Mouse (Mus musculus): ENCODE data around the gene Exoc5. TPM values are rescaled to one million over a fixed set of nuclear protein-coding genes. Genes with fewer than 3 reads are reported as not detected.
A peak's percentile ranks its signal among the peaks of the same experiment; 100 is the strongest.
"Not testable (repeated sequence)": the region's sequence is repeated elsewhere in the genome, so short reads cannot be mapped to it uniquely, and the experiment has no call there.

The Exoc5 gene
- 40.9 and 43.2 TPM in 2 replicates for polyA plus RNA-seq (2015; fragmentation: Nextera tagmentation; extraction: Ambion mirVana)

DNA sequence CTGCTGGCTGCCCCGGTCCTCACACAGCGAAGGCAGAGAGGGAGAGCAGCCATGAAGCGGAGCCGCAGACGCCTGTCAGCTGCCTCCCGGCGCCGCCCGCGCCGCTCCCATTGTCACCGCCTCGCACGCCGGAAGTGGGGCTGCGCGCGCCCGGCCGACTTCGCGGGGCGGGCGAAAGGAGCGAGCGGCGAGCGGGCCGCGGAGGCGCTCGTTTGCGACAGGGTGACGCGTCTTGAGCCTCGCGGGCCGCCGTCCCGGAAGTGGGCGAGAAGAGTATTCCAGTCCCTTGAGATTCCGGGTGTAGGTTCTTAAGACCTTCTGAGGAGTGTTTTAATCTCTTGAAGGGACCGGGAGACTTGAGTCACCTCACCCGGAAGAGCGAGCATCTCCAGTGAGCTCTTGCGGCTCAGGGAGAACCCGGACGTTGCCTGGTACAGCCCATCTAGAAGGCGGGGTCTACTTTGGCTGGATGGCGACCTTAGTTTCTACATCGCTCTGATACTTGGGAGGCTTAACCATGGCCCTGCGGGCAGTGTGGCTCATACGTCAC, at the start of gene Exoc5:
Gene Exoc5 (minus strand): TSS at position 380 of the 550 bp plus-strand sequence.
- Histone ChIP-seq H3K9me3 (replicated peaks) (no peaks in the 10 kb centered on the region), H3K4me1 (peaks cover 17% of the 10 kb centered on the region), H3K9ac (peak within 1 kb of the TSS; percentile 91), H3K4me2 (replicated peaks) (peak within 1 kb of the TSS; percentile 66), H3K27ac (replicated peaks) (peak within 1 kb of the TSS; percentile 98), H3K36me3 (no peaks in the 10 kb centered on the region), H3K4me3 (replicated peaks) (peak within 1 kb of the TSS; percentile 89), H3K27me3 (no peaks in the 10 kb centered on the region)
- ATAC-seq (ENCODE audit: insufficient number of reproducible peaks, low FRiP score, low TSS enrichment, low read depth) = peak; percentile 94
- WGBS = under 1% methylated on average over 52 of the region's 53 CpGs

DNA sequence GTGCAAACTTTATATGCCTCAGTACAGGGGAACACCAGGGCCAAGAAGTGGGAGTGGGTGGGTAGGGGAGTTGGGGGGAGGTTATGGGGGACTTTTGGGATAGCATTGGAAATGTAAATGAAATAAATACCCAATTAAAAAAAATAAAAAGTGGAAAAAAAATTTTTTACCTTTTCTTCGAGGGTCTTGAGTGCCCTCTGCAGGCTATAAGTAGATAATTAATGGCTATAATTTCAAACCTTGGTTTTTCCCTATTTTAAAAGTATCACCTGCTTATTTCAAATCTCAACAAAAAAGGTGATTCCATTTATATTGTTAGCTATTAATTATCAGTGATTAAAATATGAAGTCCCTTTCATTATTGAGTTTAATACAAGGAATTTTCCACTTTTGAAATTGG, 25.3 kb upstream of the Exoc5 start:
- not testable (repeated sequence) for H3K9ac ChIP-seq; H3K27me3 ChIP-seq; H3K4me2 ChIP-seq (replicated peaks); H3K27ac ChIP-seq (replicated peaks); H3K4me1 ChIP-seq; H3K4me3 ChIP-seq (replicated peaks); ATAC-seq (ENCODE audit: insufficient number of reproducible peaks, low FRiP score, low TSS enrichment, low read depth); H3K9me3 ChIP-seq (replicated peaks); H3K36me3 ChIP-seq
- WGBS = 35% methylated on average over 1 of the region's 1 CpGs

GRCm38 (mm10) chr14:49091277-49091676, 24.8 kb upstream of the Exoc5 start:
- H3K4me1 ChIP-seq = no peaks in the 10 kb centered on the region
- no peak for ATAC-seq (ENCODE audit: insufficient number of reproducible peaks, low FRiP score, low TSS enrichment, low read depth)
- H3K9me3 ChIP-seq (replicated peaks) = no peaks in the 10 kb centered on the region
- H3K36me3 ChIP-seq = 0 out of 2 replicates have a peak, but pooled peaks cover 3% of the 10 kb centered on the region
- WGBS = 86% methylated on average over 4 of the region's 4 CpGs
- no peak overlapping the region for H3K4me3 ChIP-seq (replicated peaks)
- H3K27me3 ChIP-seq = no peaks in the 10 kb centered on the region
- no peak overlapping the region for H3K4me2 ChIP-seq (replicated peaks)
- no peak overlapping the region for H3K9ac ChIP-seq
- H3K27ac ChIP-seq (replicated peaks) = no peak overlapping the region

DNA sequence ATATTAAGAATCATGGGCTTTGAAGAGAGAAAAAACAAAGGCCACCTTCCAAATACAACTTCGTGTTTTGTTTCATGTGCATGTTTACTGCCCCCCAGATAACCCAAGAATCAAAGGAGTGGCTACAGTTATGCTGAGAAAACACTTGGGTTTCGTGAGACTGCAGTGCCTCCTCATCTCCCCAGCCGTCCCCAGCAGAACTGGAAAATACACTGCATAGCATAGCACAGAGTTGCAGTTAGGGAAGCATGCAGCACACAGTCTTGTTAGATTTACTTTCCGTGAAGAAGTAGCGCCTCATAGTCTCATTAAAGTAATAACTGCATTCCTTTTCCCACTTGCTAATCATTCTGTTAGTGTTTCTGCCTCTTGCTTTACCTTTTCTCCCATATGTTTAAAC, 23.6 kb upstream of the Exoc5 start:
- H3K36me3 ChIP-seq = 0 out of 2 replicates have a peak, but pooled peaks cover 3% of the 10 kb centered on the region
- H3K4me3 ChIP-seq (replicated peaks) = no peak overlapping the region
- no peaks in the 10 kb centered on the region for H3K27me3 ChIP-seq
- no peaks in the 10 kb centered on the region for H3K9me3 ChIP-seq (replicated peaks)
- no peaks in the 10 kb centered on the region for H3K4me1 ChIP-seq
- no peak overlapping the region for H3K9ac ChIP-seq
- ATAC-seq (ENCODE audit: insufficient number of reproducible peaks, low FRiP score, low TSS enrichment, low read depth) = no peak
- 46% methylated on average over 5 of the region's 5 CpGs for WGBS
- H3K4me2 ChIP-seq (replicated peaks) = no peak overlapping the region
- H3K27ac ChIP-seq (replicated peaks) = no peak overlapping the region

GRCm38 (mm10) chr14:49089461-49090058, 23.1 kb upstream of the Exoc5 start:
- no peak for ATAC-seq (ENCODE audit: insufficient number of reproducible peaks, low FRiP score, low TSS enrichment, low read depth)
- H3K9ac ChIP-seq = no peak overlapping the region
- no peak overlapping the region for H3K4me2 ChIP-seq (replicated peaks)
- H3K27me3 ChIP-seq = no peaks in the 10 kb centered on the region
- no peak overlapping the region for H3K4me3 ChIP-seq (replicated peaks)
- H3K36me3 ChIP-seq = 0 out of 2 replicates have a peak, but pooled peaks cover 3% of the 10 kb centered on the region
- no peak overlapping the region for H3K27ac ChIP-seq (replicated peaks)
- WGBS = 19% methylated on average over 6 of the region's 6 CpGs
- H3K4me1 ChIP-seq = no peaks in the 10 kb centered on the region
- H3K9me3 ChIP-seq (replicated peaks) = no peaks in the 10 kb centered on the region

DNA sequence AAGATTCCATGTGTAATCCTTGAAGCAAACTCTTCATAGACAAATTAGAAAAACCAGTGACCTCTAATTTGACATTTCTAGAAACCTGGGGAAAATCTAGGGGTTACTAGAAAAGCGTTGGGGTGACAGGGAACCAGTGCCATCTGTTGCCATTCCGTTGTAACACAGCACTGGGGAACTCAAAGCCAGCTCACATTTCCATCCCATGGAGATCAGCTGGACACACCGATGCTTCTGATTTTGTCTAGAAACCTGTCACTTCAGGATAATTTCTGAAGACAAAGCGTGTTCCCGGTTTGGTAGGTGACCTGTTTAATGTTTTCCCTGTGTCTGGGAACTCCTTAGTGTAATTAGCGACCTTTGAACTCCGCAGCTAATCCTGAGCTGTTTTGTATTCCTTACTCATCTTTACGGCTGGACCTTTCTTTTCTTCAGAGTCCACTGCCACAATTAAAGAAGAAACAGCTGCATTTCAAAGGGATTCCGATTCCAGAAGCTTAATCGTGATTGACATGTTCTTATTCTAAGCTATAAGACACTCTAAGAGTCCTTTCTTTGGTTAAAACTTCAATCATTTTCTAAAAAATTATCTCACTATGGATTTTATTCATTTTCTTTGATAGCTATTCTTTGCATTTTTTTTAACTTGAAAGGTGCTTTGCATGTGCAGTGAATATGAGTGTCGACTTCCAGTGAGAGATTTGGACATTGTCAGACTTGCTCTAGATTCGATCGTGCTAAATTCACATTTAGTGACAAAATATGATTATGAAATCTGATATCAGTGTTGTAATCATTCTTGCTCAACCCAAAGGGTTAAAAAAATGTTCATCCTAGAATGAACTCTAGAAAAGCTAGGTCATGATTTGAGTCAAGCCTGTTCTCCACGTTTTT, 21.9 kb upstream of the Exoc5 start:
- ATAC-seq (ENCODE audit: insufficient number of reproducible peaks, low FRiP score, low TSS enrichment, low read depth) = no peak
- Histone ChIP-seq H3K4me3 (replicated peaks) (no peak overlapping the region), H3K27ac (replicated peaks) (no peak overlapping the region), H3K4me1 (no peaks in the 10 kb centered on the region), H3K27me3 (no peaks in the 10 kb centered on the region), H3K36me3 (0 out of 2 replicates have a peak, but pooled peaks cover 7% of the 10 kb centered on the region), H3K9me3 (replicated peaks) (no peaks in the 10 kb centered on the region), H3K9ac (no peak overlapping the region), H3K4me2 (replicated peaks) (no peak overlapping the region)
- WGBS = 36% methylated on average over 14 of the region's 14 CpGs

GRCm38 (mm10) chr14:49086522-49086921, 20.1 kb upstream of the Exoc5 start:
- WGBS = 88% methylated on average over 4 of the region's 4 CpGs
- no peak overlapping the region for H3K4me3 ChIP-seq (replicated peaks)
- no peak overlapping the region for H3K27ac ChIP-seq (replicated peaks)
- H3K9ac ChIP-seq = no peak overlapping the region
- no peaks in the 10 kb centered on the region for H3K27me3 ChIP-seq
- no peaks in the 10 kb centered on the region for H3K4me1 ChIP-seq
- no peak overlapping the region for H3K4me2 ChIP-seq (replicated peaks)
- ATAC-seq (ENCODE audit: insufficient number of reproducible peaks, low FRiP score, low TSS enrichment, low read depth) = no peak
- H3K36me3 ChIP-seq = 0 out of 2 replicates have a peak, but pooled peaks cover 7% of the 10 kb centered on the region
- no peaks in the 10 kb centered on the region for H3K9me3 ChIP-seq (replicated peaks)

DNA sequence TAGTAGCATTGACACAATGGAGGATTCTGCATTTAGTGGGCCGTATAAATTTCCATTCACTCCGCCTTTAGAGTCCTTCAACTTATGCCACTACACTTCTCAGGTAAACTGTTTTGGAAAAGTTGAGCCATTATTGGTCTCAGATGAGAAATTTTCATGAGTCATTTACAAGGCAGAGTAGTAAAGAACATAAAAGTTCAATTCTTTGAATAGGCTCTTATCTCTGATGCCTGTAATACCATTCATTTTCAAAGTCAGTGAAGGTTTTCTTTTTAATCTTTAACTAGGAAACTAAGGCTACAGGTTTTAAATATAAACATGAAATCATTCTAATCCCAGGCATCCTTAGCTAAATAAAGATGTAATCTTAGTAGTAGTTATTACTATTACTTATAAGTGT, 12.4 kb upstream of the Exoc5 start:
- Histone ChIP-seq H3K36me3 (peaks cover 20% of the 10 kb centered on the region; the same call in 1 of the 2 replicates), H3K27me3 (no peaks in the 10 kb centered on the region), H3K9me3 (replicated peaks) (no peaks in the 10 kb centered on the region), H3K9ac (no peak overlapping the region), H3K27ac (replicated peaks) (no peak overlapping the region), H3K4me3 (replicated peaks) (no peak overlapping the region), H3K4me1 (no peaks in the 10 kb centered on the region), H3K4me2 (replicated peaks) (no peak overlapping the region)
- no peak for ATAC-seq (ENCODE audit: insufficient number of reproducible peaks, low FRiP score, low TSS enrichment, low read depth)
- 93% methylated on average over 2 of the region's 2 CpGs for WGBS

- WGBS = 67% methylated on average over 2 of the region's 2 CpGs
- no peaks in the 10 kb centered on the region for H3K27me3 ChIP-seq
- peaks cover 17% of the 10 kb centered on the region; the same call in 1 of the 2 replicates for H3K36me3 ChIP-seq
- H3K9ac ChIP-seq = no peak overlapping the region
- H3K4me1 ChIP-seq = no peaks in the 10 kb centered on the region
- H3K4me2 ChIP-seq (replicated peaks) = no peak overlapping the region
- no peak overlapping the region for H3K27ac ChIP-seq (replicated peaks)
- no peak for ATAC-seq (ENCODE audit: insufficient number of reproducible peaks, low FRiP score, low TSS enrichment, low read depth)
- no peaks in the 10 kb centered on the region for H3K9me3 ChIP-seq (replicated peaks)
- H3K4me3 ChIP-seq (replicated peaks) = no peak overlapping the region
Observed at GRCm38 (mm10) chr14:49074361-49074760, 7.9 kb upstream of the Exoc5 start.

- no peak for ATAC-seq (ENCODE audit: insufficient number of reproducible peaks, low FRiP score, low TSS enrichment, low read depth)
- 93% methylated on average over 7 of the region's 7 CpGs for WGBS
Observed at GRCm38 (mm10) chr14:49073896-49074295, 7.4 kb upstream of the Exoc5 start.

DNA sequence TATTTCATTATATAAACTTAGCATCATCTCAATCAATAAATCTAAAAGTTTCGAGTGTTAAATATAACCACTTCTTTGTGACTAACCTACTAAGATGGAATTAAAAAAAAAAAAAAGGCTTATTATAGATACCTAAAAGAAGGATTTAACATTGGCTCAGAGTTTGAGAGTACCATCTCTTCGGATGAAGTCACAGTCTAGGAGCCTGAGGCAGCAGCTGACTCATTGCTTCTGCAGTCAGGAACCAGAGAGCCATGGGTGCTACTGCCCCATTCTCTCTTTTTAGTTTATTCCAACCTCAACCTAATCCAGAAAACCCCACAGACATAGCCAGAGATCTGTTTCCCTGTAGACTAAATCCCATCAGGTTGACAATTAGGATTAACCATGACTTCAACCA, 6.4 kb upstream of the Exoc5 start:
- Histone ChIP-seq H3K4me1 (peaks cover 3% of the 10 kb centered on the region; the same call in 1 of the 2 replicates), H3K27me3 (no peaks in the 10 kb centered on the region), H3K9ac (no peak overlapping the region), H3K27ac (replicated peaks) (no peak overlapping the region), H3K36me3 (peaks cover 10% of the 10 kb centered on the region; the same call in 1 of the 2 replicates), H3K4me2 (replicated peaks) (no peak overlapping the region), H3K9me3 (replicated peaks) (no peaks in the 10 kb centered on the region), H3K4me3 (replicated peaks) (no peak overlapping the region)
- 80% methylated on average over 2 of the region's 2 CpGs for WGBS
- ATAC-seq (ENCODE audit: insufficient number of reproducible peaks, low FRiP score, low TSS enrichment, low read depth) = no peak

More at GRCm38 (mm10) chr14:49073896-49074295, 7.4 kb upstream of the Exoc5 start:
- no peaks in the 10 kb centered on the region for H3K9me3 ChIP-seq (replicated peaks)
- no peaks in the 10 kb centered on the region for H3K27me3 ChIP-seq
- no peaks in the 10 kb centered on the region for H3K4me1 ChIP-seq
- no peak overlapping the region for H3K4me2 ChIP-seq (replicated peaks)
- H3K27ac ChIP-seq (replicated peaks) = no peak overlapping the region
- peaks cover 14% of the 10 kb centered on the region; the same call in 1 of the 2 replicates for H3K36me3 ChIP-seq
- H3K9ac ChIP-seq = no peak overlapping the region
- no peak overlapping the region for H3K4me3 ChIP-seq (replicated peaks)

Data from embryonic facial prominence, embryonic 15.5 days (tissue).